Mouse (Mus musculus): Measurements from ENCODE around the gene Hes1. TPM values are rescaled to one million over a fixed set of nuclear protein-coding genes. Genes with fewer than 3 reads are reported as not detected.
"Not testable (repeated sequence)": the region's sequence is repeated elsewhere in the genome, so short reads cannot be mapped to it uniquely, and the experiment has no call there.

Hes1 gene
- polyA plus RNA-seq, 1 experiment = not detected

- no peak for TF ChIP-seq CTCF (IDR thresholded peaks at IDR 0.05; ENCODE audit: low read depth, low read length)
- no peak for TF ChIP-seq POLR2A (IDR thresholded peaks at IDR 0.05; ENCODE audit: borderline replicate concordance, low read depth, low read length)
- no peaks in the 10 kb centered on the region for H3K4me1 ChIP-seq (ENCODE audit: control insufficient read depth, insufficient read depth, low read length)
- H3K27ac ChIP-seq (ENCODE audit: insufficient read depth, low read depth, low read length) = no peak overlapping the region
- H3K4me3 ChIP-seq (ENCODE audit: insufficient read depth, low read length) = no peak overlapping the region
These were observed 24.5 kb downstream of the Hes1 start for GRCm38 (mm10) chr16:30088646-30089045.

- Histone ChIP-seq H3K27ac (ENCODE audit: insufficient read depth, low read depth, low read length) (no peak overlapping the region), H3K4me1 (ENCODE audit: control insufficient read depth, insufficient read depth, low read length) (no peaks in the 10 kb centered on the region), H3K4me3 (ENCODE audit: insufficient read depth, low read length) (no peak overlapping the region)
- TF ChIP-seq POLR2A (IDR thresholded peaks at IDR 0.05; ENCODE audit: borderline replicate concordance, low read depth, low read length) (no peak), CTCF (IDR thresholded peaks at IDR 0.05; ENCODE audit: low read depth, low read length) (no peak)
These were observed 26.1 kb downstream of the Hes1 start for GRCm38 (mm10) chr16:30090200-30090865.

- TF ChIP-seq POLR2A (IDR thresholded peaks at IDR 0.05; ENCODE audit: borderline replicate concordance, low read depth, low read length) (no peak), CTCF (IDR thresholded peaks at IDR 0.05; ENCODE audit: low read depth, low read length) (no peak)
- no peaks in the 10 kb centered on the region for H3K4me1 ChIP-seq (ENCODE audit: control insufficient read depth, insufficient read depth, low read length)
- no peak overlapping the region for H3K4me3 ChIP-seq (ENCODE audit: insufficient read depth, low read length)
- no peak overlapping the region for H3K27ac ChIP-seq (ENCODE audit: insufficient read depth, low read depth, low read length)
These were observed 31.9 kb downstream of the Hes1 start for GRCm38 (mm10) chr16:30096050-30096449.

- H3K4me3 ChIP-seq (ENCODE audit: insufficient read depth, low read length) = no peak overlapping the region
- TF ChIP-seq POLR2A (IDR thresholded peaks at IDR 0.05; ENCODE audit: borderline replicate concordance, low read depth, low read length) = no peak
These were observed 32.3 kb downstream of the Hes1 start for GRCm38 (mm10) chr16:30096475-30096874.

GRCm38 (mm10) chr16:30099124-30099523, 34.9 kb downstream of the Hes1 start:
- TF ChIP-seq POLR2A (IDR thresholded peaks at IDR 0.05; ENCODE audit: borderline replicate concordance, low read depth, low read length) (no peak), CTCF (IDR thresholded peaks at IDR 0.05; ENCODE audit: low read depth, low read length) (no peak)
- Histone ChIP-seq H3K27ac (ENCODE audit: insufficient read depth, low read depth, low read length) (no peak overlapping the region), H3K4me1 (ENCODE audit: control insufficient read depth, insufficient read depth, low read length) (no peaks in the 10 kb centered on the region), H3K4me3 (ENCODE audit: insufficient read depth, low read length) (no peak overlapping the region)

More at GRCm38 (mm10) chr16:30096475-30096874, 32.3 kb downstream of the Hes1 start:
- H3K27ac ChIP-seq (ENCODE audit: insufficient read depth, low read depth, low read length) = no peak overlapping the region
- no peaks in the 10 kb centered on the region for H3K4me1 ChIP-seq (ENCODE audit: control insufficient read depth, insufficient read depth, low read length)

GRCm38 (mm10) chr16:30102149-30102915, 38.1 kb downstream of the Hes1 start:
- H3K4me1 ChIP-seq (ENCODE audit: control insufficient read depth, insufficient read depth, low read length) = no peaks in the 10 kb centered on the region
- no peak overlapping the region for H3K4me3 ChIP-seq (ENCODE audit: insufficient read depth, low read length)
- no peak for TF ChIP-seq POLR2A (IDR thresholded peaks at IDR 0.05; ENCODE audit: borderline replicate concordance, low read depth, low read length)
- TF ChIP-seq CTCF (IDR thresholded peaks at IDR 0.05; ENCODE audit: low read depth, low read length) = no peak
- no peak overlapping the region for H3K27ac ChIP-seq (ENCODE audit: insufficient read depth, low read depth, low read length)

GRCm38 (mm10) chr16:30102982-30103381, 38.8 kb downstream of the Hes1 start:
- no peak overlapping the region for H3K4me3 ChIP-seq (ENCODE audit: insufficient read depth, low read length)
- H3K4me1 ChIP-seq (ENCODE audit: control insufficient read depth, insufficient read depth, low read length) = no peaks in the 10 kb centered on the region
- H3K27ac ChIP-seq (ENCODE audit: insufficient read depth, low read depth, low read length) = no peak overlapping the region
- TF ChIP-seq CTCF (IDR thresholded peaks at IDR 0.05; ENCODE audit: low read depth, low read length) = no peak
- no peak for TF ChIP-seq POLR2A (IDR thresholded peaks at IDR 0.05; ENCODE audit: borderline replicate concordance, low read depth, low read length)

GRCm38 (mm10) chr16:30103495-30103894, 39.3 kb downstream of the Hes1 start:
- H3K4me3 ChIP-seq (ENCODE audit: insufficient read depth, low read length) = no peak overlapping the region
- H3K27ac ChIP-seq (ENCODE audit: insufficient read depth, low read depth, low read length) = no peak overlapping the region
- H3K4me1 ChIP-seq (ENCODE audit: control insufficient read depth, insufficient read depth, low read length) = no peaks in the 10 kb centered on the region
- no peak for TF ChIP-seq CTCF (IDR thresholded peaks at IDR 0.05; ENCODE audit: low read depth, low read length)
- TF ChIP-seq POLR2A (IDR thresholded peaks at IDR 0.05; ENCODE audit: borderline replicate concordance, low read depth, low read length) = no peak

GRCm38 (mm10) chr16:30104363-30104762, 40.2 kb downstream of the Hes1 start:
- no peaks in the 10 kb centered on the region for H3K4me1 ChIP-seq (ENCODE audit: control insufficient read depth, insufficient read depth, low read length)
- H3K27ac ChIP-seq (ENCODE audit: insufficient read depth, low read depth, low read length) = no peak overlapping the region
- TF ChIP-seq POLR2A (IDR thresholded peaks at IDR 0.05; ENCODE audit: borderline replicate concordance, low read depth, low read length) (no peak), CTCF (IDR thresholded peaks at IDR 0.05; ENCODE audit: low read depth, low read length) (no peak)
- no peak overlapping the region for H3K4me3 ChIP-seq (ENCODE audit: insufficient read depth, low read length)

GRCm38 (mm10) chr16:30105476-30105875, 41.3 kb downstream of the Hes1 start:
- no peak overlapping the region for H3K4me3 ChIP-seq (ENCODE audit: insufficient read depth, low read length)
- no peaks in the 10 kb centered on the region for H3K4me1 ChIP-seq (ENCODE audit: control insufficient read depth, insufficient read depth, low read length)
- H3K27ac ChIP-seq (ENCODE audit: insufficient read depth, low read depth, low read length) = no peak overlapping the region
- TF ChIP-seq CTCF (IDR thresholded peaks at IDR 0.05; ENCODE audit: low read depth, low read length) = no peak
- TF ChIP-seq POLR2A (IDR thresholded peaks at IDR 0.05; ENCODE audit: borderline replicate concordance, low read depth, low read length) = no peak

- H3K27ac ChIP-seq (ENCODE audit: insufficient read depth, low read depth, low read length); H3K4me1 ChIP-seq (ENCODE audit: control insufficient read depth, insufficient read depth, low read length): not testable (repeated sequence)
These were observed 44.0 kb downstream of the Hes1 start for GRCm38 (mm10) chr16:30108167-30108566.

More at GRCm38 (mm10) chr16:30108167-30108566, 44.0 kb downstream of the Hes1 start:
- H3K4me3 ChIP-seq (ENCODE audit: insufficient read depth, low read length) = not testable (repeated sequence)

Measured in bone marrow macrophage, adult 2 months (primary cell).